Mouse (Mus musculus) CH12F3 (cell line): ENCODE measurements around the gene Gm8994.

Source experiments
- in situ Hi-C: fragments of 300-500 bp; cut with MboI; formaldehyde crosslinking; loops from 2 replicates; pipeline ENCODE4 v1.14.3; 2020; ENCODE audit warnings: low sequenced_read_pairs

The Gm8994 gene

DNA sequence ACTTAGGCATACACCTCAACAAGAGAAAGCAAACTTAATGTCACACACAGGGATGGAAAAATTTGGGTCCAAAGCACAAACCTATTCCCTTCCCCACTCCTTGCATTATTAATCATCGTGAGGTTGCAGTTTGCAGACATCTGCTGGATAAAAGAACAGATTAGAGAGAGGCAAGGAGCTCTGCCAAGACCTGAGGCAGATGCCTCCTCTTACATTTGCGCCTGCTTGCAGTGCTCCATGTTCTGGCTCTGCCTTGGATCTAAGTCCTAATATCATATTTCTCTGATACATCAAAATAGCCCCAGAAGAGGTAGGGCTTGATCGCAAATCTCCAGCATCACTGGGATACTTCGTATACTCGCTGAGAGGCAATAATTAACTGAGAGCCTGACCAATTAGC is 31.1 kb downstream of the Gm8994 start:
- in situ Hi-C loops, result no loop called here

- in situ Hi-C loops, result no loop called here
Measured at GRCm38 (mm10) chr6:136363313-136363712, 36.0 kb downstream of the Gm8994 start.

DNA sequence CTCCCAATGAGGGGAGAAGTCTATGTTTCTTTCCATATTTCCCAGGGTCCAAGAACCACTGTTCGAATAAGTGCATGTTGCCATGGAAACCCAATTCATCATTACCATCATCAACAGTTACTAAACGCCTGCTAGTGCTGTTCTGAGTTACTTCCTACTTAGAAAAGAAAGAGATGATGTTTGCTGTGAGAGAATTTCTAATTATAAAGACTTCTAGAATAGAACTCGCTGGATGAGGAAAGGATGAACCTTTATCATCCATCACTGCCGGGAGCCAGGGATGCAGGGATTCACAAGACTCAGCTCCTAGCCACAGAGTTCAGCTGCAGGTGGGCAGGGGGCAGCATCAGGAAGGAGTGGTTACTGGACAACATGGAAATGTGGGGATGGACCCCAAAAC is 36.7 kb downstream of the Gm8994 start:
- in situ Hi-C loops, result no loop called here

- in situ Hi-C loops, result no loop called here
Measured at GRCm38 (mm10) chr6:136364430-136365098, 37.2 kb downstream of the Gm8994 start.

GRCm38 (mm10) chr6:136376097-136376496 is 48.8 kb downstream of the Gm8994 start:
- in situ Hi-C loops, result no loop called here
